Mouse (Mus musculus) erythroblast, embryonic 14.5 days (primary cell): ENCODE data around the gene Abcc5. TPM values are rescaled to one million over a fixed set of nuclear protein-coding genes. Genes with fewer than 3 reads are reported as not detected.
A peak's percentile ranks its signal among the peaks of the same experiment; 100 is the strongest.

Source experiments
- H3K27me3 ChIP-seq: 2 replicates; pipeline ENCODE4 v1.6.1; 2012; ENCODE audit warnings: inconsistent platforms; ENCODE audit not compliant: control insufficient read depth
- H3K36me3 ChIP-seq: 2 replicates; pipeline ENCODE4 v1.6.1; 2012; ENCODE audit warnings: mild to moderate bottlenecking, inconsistent platforms; ENCODE audit not compliant: control insufficient read depth
- H3K4me1 ChIP-seq: 2 replicates; pipeline ENCODE4 v1.6.1; 2012; ENCODE audit warnings: inconsistent platforms; ENCODE audit not compliant: control insufficient read depth
- H3K4me3 ChIP-seq: replicated peaks from 2 replicates; pipeline ENCODE3; 2012; ENCODE audit warnings: moderate library complexity, mild to moderate bottlenecking, inconsistent platforms
- H3K9me3 ChIP-seq: 2 replicates; pipeline ENCODE4 v1.6.1; 2012; ENCODE audit warnings: low read length, inconsistent platforms, mixed read lengths; ENCODE audit not compliant: control insufficient read depth
- GATA1 ChIP-seq: IDR thresholded peaks from 2 replicates; pipeline ENCODE4 v1.6.1; 2012; ENCODE audit warnings: low read length, inconsistent platforms, mixed read lengths
- TAL1 ChIP-seq: IDR thresholded peaks from 3 replicates; pipeline ENCODE4 v1.6.1; 2012; ENCODE audit warnings: low read length, inconsistent platforms, mixed read lengths
- polyA plus RNA-seq: library from polyadenylated mRNA; stranded (reverse); fragments of >175 nt; gene quantifications from 2 replicates; pipeline ENCODE4 v1.2.3, GENCODE M21; 2012

Gene Abcc5
- polyA plus RNA-seq, 1 experiment, result 0.28 TPM

GRCm38 (mm10) chr16:20424719-20425650 is 1.2 kb downstream of the Abcc5 start:
- Histone ChIP-seq H3K36me3 (peaks cover 20% of the 10 kb centered on the region), H3K4me1 (peaks cover 66% of the 10 kb centered on the region), H3K27me3 (no peaks in the 10 kb centered on the region), H3K4me3 (peak overlapping the region; percentile 93), H3K9me3 (no peaks in the 10 kb centered on the region)
- TF ChIP-seq TAL1 (no peak), GATA1 (no peak)

DNA sequence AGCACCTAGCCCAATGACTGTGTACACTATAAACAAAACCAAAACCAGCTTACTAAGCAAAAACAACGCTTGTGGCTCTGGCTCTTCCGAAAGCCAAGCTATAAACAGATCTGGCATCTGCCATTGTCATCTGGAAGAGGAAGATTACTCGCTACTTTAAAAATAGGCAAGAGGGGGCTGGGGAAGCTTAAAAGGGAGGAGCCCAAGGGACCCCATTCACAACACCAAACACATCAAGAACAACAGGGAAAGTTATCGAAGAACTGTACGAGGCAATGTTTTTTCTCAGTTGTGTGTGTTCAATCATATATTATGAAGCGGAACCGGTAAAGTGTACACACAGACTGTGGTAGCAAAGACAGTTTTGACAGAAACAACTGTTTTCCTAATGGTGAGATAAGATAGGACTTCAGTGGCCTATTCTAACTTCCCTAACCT is 1.9 kb downstream of the Abcc5 start:
- H3K27me3 ChIP-seq, result no peaks in the 10 kb centered on the region
- no peak for TF ChIP-seq GATA1
- peak; percentile 44; the same call in 1 of the 3 replicates for TF ChIP-seq TAL1
- peaks cover 64% of the 10 kb centered on the region for H3K4me1 ChIP-seq
- peak overlapping the region; percentile 93 for H3K4me3 ChIP-seq
- no peaks in the 10 kb centered on the region for H3K9me3 ChIP-seq
- peaks cover 26% of the 10 kb centered on the region for H3K36me3 ChIP-seq

DNA sequence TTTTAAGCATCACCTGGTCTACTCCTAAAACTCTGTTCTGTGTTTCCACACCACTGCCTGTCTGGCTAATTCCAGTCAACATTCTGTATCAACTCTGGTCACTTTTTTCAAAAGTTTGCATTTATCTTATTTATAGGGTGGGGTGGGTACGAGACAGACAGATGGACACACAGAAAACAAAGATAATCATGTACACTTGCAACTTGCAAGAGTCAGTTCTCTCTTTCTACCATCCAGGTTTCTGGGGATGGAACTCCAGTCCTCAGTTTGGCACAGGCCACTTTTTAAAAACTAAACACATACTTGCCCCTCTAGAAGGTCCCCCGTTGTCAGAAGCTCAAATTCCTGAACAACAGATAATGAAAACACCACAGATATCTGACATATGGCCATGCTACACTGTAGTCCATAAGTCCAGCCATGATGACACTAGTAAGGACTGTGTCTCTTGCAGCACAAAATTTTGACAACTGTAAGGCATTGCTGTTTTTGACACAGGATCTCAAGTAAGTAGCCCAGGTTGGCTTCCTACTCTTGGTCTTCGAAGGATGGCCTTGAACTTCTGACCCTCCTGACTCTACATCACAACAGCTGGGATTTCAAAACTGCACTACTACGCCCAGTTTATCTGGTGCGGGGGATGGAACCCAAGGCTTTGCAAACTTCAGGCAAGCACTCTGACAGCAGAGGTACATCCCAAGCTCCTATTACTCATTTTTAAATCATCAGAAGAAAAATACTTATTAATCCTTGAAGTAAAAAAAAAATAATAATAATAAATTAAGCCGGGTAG is 3.1 kb downstream of the Abcc5 start:
- peaks cover 35% of the 10 kb centered on the region for H3K36me3 ChIP-seq
- peak overlapping the region; percentile 39 for H3K4me3 ChIP-seq
- H3K4me1 ChIP-seq, result peaks cover 60% of the 10 kb centered on the region
- H3K27me3 ChIP-seq, result no peaks in the 10 kb centered on the region
- H3K9me3 ChIP-seq, result no peaks in the 10 kb centered on the region
- TF ChIP-seq GATA1 (no peak), TAL1 (no peak)

- Histone ChIP-seq H3K4me3 (no peak overlapping the region), H3K4me1 (peaks cover 31% of the 10 kb centered on the region), H3K9me3 (no peaks in the 10 kb centered on the region), H3K27me3 (no peaks in the 10 kb centered on the region), H3K36me3 (peaks cover 63% of the 10 kb centered on the region)
- TF ChIP-seq TAL1, result no peak
- TF ChIP-seq GATA1, result no peak
Measured at GRCm38 (mm10) chr16:20418054-20418453, 8.1 kb downstream of the Abcc5 start.

- no peaks in the 10 kb centered on the region for H3K27me3 ChIP-seq
- no peaks in the 10 kb centered on the region for H3K9me3 ChIP-seq
- H3K4me3 ChIP-seq, result no peak overlapping the region
- peaks cover 19% of the 10 kb centered on the region for H3K4me1 ChIP-seq
- TF ChIP-seq TAL1 (no peak), GATA1 (no peak)
- H3K36me3 ChIP-seq, result peaks cover 65% of the 10 kb centered on the region
Measured at GRCm38 (mm10) chr16:20416262-20416661, 9.9 kb downstream of the Abcc5 start.

- peaks cover 63% of the 10 kb centered on the region for H3K36me3 ChIP-seq
- peaks cover 16% of the 10 kb centered on the region for H3K4me1 ChIP-seq
- H3K9me3 ChIP-seq, result no peaks in the 10 kb centered on the region
- no peaks in the 10 kb centered on the region for H3K27me3 ChIP-seq
- no peak for TF ChIP-seq GATA1
- no peak for TF ChIP-seq TAL1
- no peak overlapping the region for H3K4me3 ChIP-seq
Measured at GRCm38 (mm10) chr16:20415804-20416203, 10.4 kb downstream of the Abcc5 start.

DNA sequence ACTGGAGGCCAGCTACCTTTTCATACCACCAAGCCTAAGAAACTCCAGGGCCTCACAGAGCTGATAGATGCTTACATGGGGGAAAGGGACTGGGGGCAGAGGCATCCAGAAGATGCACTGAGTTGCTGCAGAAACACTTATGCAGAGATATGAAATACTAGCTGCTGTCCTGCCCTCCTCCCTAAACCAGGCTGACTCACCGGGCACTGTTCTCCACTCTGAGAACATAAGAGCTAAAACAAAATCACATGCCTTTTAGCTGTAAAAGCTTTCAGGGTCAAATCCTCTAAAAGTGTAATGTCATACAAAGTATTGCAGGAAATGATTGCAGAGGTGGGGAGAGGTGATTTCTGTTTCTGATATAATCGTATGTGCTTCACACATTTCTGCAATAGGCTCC is 11.0 kb downstream of the Abcc5 start:
- H3K36me3 ChIP-seq, result peaks cover 59% of the 10 kb centered on the region
- no peak overlapping the region for H3K4me3 ChIP-seq
- H3K27me3 ChIP-seq, result no peaks in the 10 kb centered on the region
- no peak for TF ChIP-seq TAL1
- TF ChIP-seq GATA1, result no peak
- peaks cover 15% of the 10 kb centered on the region for H3K4me1 ChIP-seq
- H3K9me3 ChIP-seq, result no peaks in the 10 kb centered on the region

GRCm38 (mm10) chr16:20413870-20414331 is 12.3 kb downstream of the Abcc5 start:
- Histone ChIP-seq H3K4me1 (peaks cover 15% of the 10 kb centered on the region), H3K36me3 (peaks cover 56% of the 10 kb centered on the region), H3K27me3 (no peaks in the 10 kb centered on the region), H3K9me3 (no peaks in the 10 kb centered on the region), H3K4me3 (no peak overlapping the region)
- TF ChIP-seq TAL1, result no peak
- TF ChIP-seq GATA1, result no peak
